Mouse (Mus musculus) liver, embryonic 11.5 days (tissue): Measurements from ENCODE around the gene Pafah1b2. TPM values are rescaled to one million over a fixed set of nuclear protein-coding genes. Genes with fewer than 3 reads are reported as not detected.

Source experiments
- ATAC-seq: fragments of 200-750 bp; cut with Nextera tagmentation; replicated peaks from 2 replicates; pipeline ENCODE4 v1.8.0; 2017; ENCODE audit warnings: moderate number of reproducible peaks, mild to moderate bottlenecking, moderate TSS enrichment, moderate library complexity; ENCODE audit not compliant: low FRiP score
- DNase-seq: peaks from one replicate; pipeline ENCODE4 v3.0.0-alpha.2; 2017; ENCODE audit warnings: low spot score
- H3K27ac ChIP-seq: fragments of 300-500 bp; sonication (generic); 2 replicates; pipeline ENCODE4 v1.5.1; 2014; ENCODE audit warnings: mild to moderate bottlenecking, low read depth, low read length, control low read depth
- H3K27me3 ChIP-seq: fragments of 300-500 bp; sonication (generic); replicated peaks from 2 replicates; pipeline ENCODE4 v1.6.1; 2014; ENCODE audit warnings: low read length, mixed read lengths; ENCODE audit not compliant: control insufficient read depth, insufficient read depth
- H3K36me3 ChIP-seq: fragments of 300-500 bp; sonication (generic); 2 replicates; pipeline ENCODE4 v1.6.1; 2014; ENCODE audit warnings: mild to moderate bottlenecking, low read length, moderate library complexity, mixed read lengths; ENCODE audit not compliant: control insufficient read depth, insufficient read depth
- H3K4me1 ChIP-seq: fragments of 300-500 bp; sonication (generic); replicated peaks from 2 replicates; pipeline ENCODE4 v1.6.1; 2014; ENCODE audit warnings: low read length, mixed read lengths; ENCODE audit not compliant: control insufficient read depth, insufficient read depth
- H3K4me2 ChIP-seq: fragments of 300-500 bp; sonication (generic); 2 replicates; pipeline ENCODE4 v1.6.1; 2014; ENCODE audit warnings: mild to moderate bottlenecking, control low read depth, moderate library complexity
- H3K4me3 ChIP-seq: fragments of 300-500 bp; sonication (generic); 2 replicates; pipeline ENCODE4 v1.5.1; 2014; ENCODE audit warnings: low read depth, low read length, control low read depth
- H3K9ac ChIP-seq: fragments of 300-500 bp; sonication (generic); 2 replicates; pipeline ENCODE4 v1.6.1; 2014; ENCODE audit warnings: low read depth, low read length, control low read depth
- H3K9me3 ChIP-seq: fragments of 300-500 bp; sonication (generic); 2 replicates; pipeline ENCODE4 v1.6.1; 2016; ENCODE audit warnings: low read length, inconsistent platforms, mixed read lengths; ENCODE audit not compliant: control insufficient read depth
- WGBS: fragments of 180-500 bp; shearing (Covaris S2); extraction: QIAGEN DNeasy Blood & Tissue Kit; methylation state at CpG from one replicate; pipeline ENCODE4 v1.1.7; 2014; 5-methylcytosine and 5-hydroxymethylcytosine counted together
- polyA plus RNA-seq: library from polyadenylated mRNA; unstranded; fragments of >200 nt; fragmentation: Nextera tagmentation; extraction: Ambion mirVana; gene quantifications from 2 replicates; pipeline ENCODE4 v1.2.1, GENCODE M21; 2014

The Pafah1b2 gene
- polyA plus RNA-seq, 1 experiment from 2014 or later, result 137 TPM

GRCm38 (mm10) chr9:46043626-46044025 lies 31.1 kb upstream of the Pafah1b2 start:
- Histone ChIP-seq H3K9me3 (no peaks in the 10 kb centered on the region), H3K27ac (no peak overlapping the region), H3K4me1 (no peaks in the 10 kb centered on the region; the same call in 1 of the 2 replicates), H3K27me3 (no peaks in the 10 kb centered on the region), H3K9ac (no peak overlapping the region), H3K36me3 (peaks cover 3% of the 10 kb centered on the region; the same call in 1 of the 2 replicates), H3K4me3 (no peak overlapping the region), H3K4me2 (no peak overlapping the region)
- WGBS, result 95% methylated on average over 8 of the region's 8 CpGs
- ATAC-seq, result no peak
- no peak for DNase-seq

GRCm38 (mm10) chr9:46042387-46042786 lies 29.9 kb upstream of the Pafah1b2 start:
- no peak overlapping the region for H3K9ac ChIP-seq
- no peaks in the 10 kb centered on the region for H3K27me3 ChIP-seq
- peaks cover 3% of the 10 kb centered on the region; the same call in 1 of the 2 replicates for H3K36me3 ChIP-seq
- no peak overlapping the region for H3K27ac ChIP-seq
- H3K4me1 ChIP-seq, result no peaks in the 10 kb centered on the region; the same call in 1 of the 2 replicates
- ATAC-seq, result no peak
- H3K4me3 ChIP-seq, result no peak overlapping the region
- no peak overlapping the region for H3K4me2 ChIP-seq
- H3K9me3 ChIP-seq, result no peaks in the 10 kb centered on the region
- no peak for DNase-seq
- WGBS, result 83% methylated on average over 3 of the region's 3 CpGs

- Histone ChIP-seq H3K36me3 (peaks cover 3% of the 10 kb centered on the region; the same call in 1 of the 2 replicates), H3K4me1 (no peaks in the 10 kb centered on the region; the same call in 1 of the 2 replicates), H3K4me2 (no peak overlapping the region), H3K9ac (no peak overlapping the region), H3K9me3 (no peaks in the 10 kb centered on the region), H3K27ac (no peak overlapping the region), H3K4me3 (no peak overlapping the region), H3K27me3 (no peaks in the 10 kb centered on the region)
- no peak for ATAC-seq
- 59% methylated on average over 2 of the region's 2 CpGs for WGBS
- DNase-seq, result no peak
Measured at GRCm38 (mm10) chr9:46041186-46041585, 28.7 kb upstream of the Pafah1b2 start.

- H3K4me2 ChIP-seq, result no peak overlapping the region
- no peak overlapping the region for H3K9ac ChIP-seq
- H3K4me1 ChIP-seq, result peaks cover 3% of the 10 kb centered on the region; the same call in 1 of the 2 replicates
- no peaks in the 10 kb centered on the region for H3K9me3 ChIP-seq
- DNase-seq (no peak), ATAC-seq (no peak)
- no peak overlapping the region for H3K4me3 ChIP-seq
- H3K27ac ChIP-seq, result no peak overlapping the region
- no peaks in the 10 kb centered on the region for H3K27me3 ChIP-seq
- H3K36me3 ChIP-seq, result peaks cover 3% of the 10 kb centered on the region; the same call in 1 of the 2 replicates
- 92% methylated on average over 13 of the region's 13 CpGs for WGBS
Measured at GRCm38 (mm10) chr9:46038786-46039185, 26.3 kb upstream of the Pafah1b2 start.

- Histone ChIP-seq H3K9me3 (no peaks in the 10 kb centered on the region), H3K27ac (no peak overlapping the region), H3K4me1 (peaks cover 11% of the 10 kb centered on the region; the same call in 1 of the 2 replicates), H3K4me3 (no peak overlapping the region), H3K27me3 (no peaks in the 10 kb centered on the region), H3K9ac (no peak overlapping the region), H3K36me3 (peaks cover 3% of the 10 kb centered on the region; the same call in 1 of the 2 replicates), H3K4me2 (no peak overlapping the region)
- ATAC-seq, result no peak
- no peak for DNase-seq
- WGBS, result 93% methylated on average over 8 of the region's 8 CpGs
Measured at GRCm38 (mm10) chr9:46036881-46037280, 24.4 kb upstream of the Pafah1b2 start.

- H3K4me2 ChIP-seq, result no peak overlapping the region
- WGBS, result 75% methylated on average over 9 of the region's 9 CpGs
- no peak overlapping the region for H3K27ac ChIP-seq
- no peak overlapping the region for H3K4me3 ChIP-seq
- DNase-seq (no peak), ATAC-seq (no peak)
- no peaks in the 10 kb centered on the region for H3K27me3 ChIP-seq
- no peak overlapping the region for H3K9ac ChIP-seq
- no peaks in the 10 kb centered on the region for H3K36me3 ChIP-seq
- H3K9me3 ChIP-seq, result no peaks in the 10 kb centered on the region
- H3K4me1 ChIP-seq, result peaks cover 17% of the 10 kb centered on the region
Measured at GRCm38 (mm10) chr9:46035290-46035871, 22.9 kb upstream of the Pafah1b2 start.

GRCm38 (mm10) chr9:46033862-46034261 lies 21.4 kb upstream of the Pafah1b2 start:
- Histone ChIP-seq H3K27me3 (no peaks in the 10 kb centered on the region), H3K36me3 (no peaks in the 10 kb centered on the region), H3K9me3 (no peaks in the 10 kb centered on the region), H3K27ac (no peak overlapping the region), H3K4me1 (peaks cover 21% of the 10 kb centered on the region), H3K4me2 (no peak overlapping the region), H3K9ac (no peak overlapping the region), H3K4me3 (no peak overlapping the region)
- DNase-seq, result no peak
- ATAC-seq, result no peak
- WGBS, result 55% methylated on average over 3 of the region's 3 CpGs

- no peak overlapping the region for H3K4me2 ChIP-seq
- no peak overlapping the region for H3K27ac ChIP-seq
- 65% methylated on average over 1 of the region's 1 CpGs for WGBS
- no peak for DNase-seq
- no peaks in the 10 kb centered on the region for H3K9me3 ChIP-seq
- H3K27me3 ChIP-seq, result no peaks in the 10 kb centered on the region
- H3K4me1 ChIP-seq, result peaks cover 21% of the 10 kb centered on the region
- H3K36me3 ChIP-seq, result no peaks in the 10 kb centered on the region
- no peak overlapping the region for H3K9ac ChIP-seq
- H3K4me3 ChIP-seq, result no peak overlapping the region
- ATAC-seq, result no peak
Measured at GRCm38 (mm10) chr9:46033058-46033457, 20.6 kb upstream of the Pafah1b2 start.

GRCm38 (mm10) chr9:46032190-46032589 lies 19.7 kb upstream of the Pafah1b2 start:
- 82% methylated on average over 6 of the region's 6 CpGs for WGBS
- no peak overlapping the region for H3K4me3 ChIP-seq
- no peaks in the 10 kb centered on the region for H3K27me3 ChIP-seq
- H3K36me3 ChIP-seq, result no peaks in the 10 kb centered on the region
- H3K9me3 ChIP-seq, result no peaks in the 10 kb centered on the region
- peaks cover 21% of the 10 kb centered on the region for H3K4me1 ChIP-seq
- H3K9ac ChIP-seq, result no peak overlapping the region
- no peak for DNase-seq
- ATAC-seq, result no peak
- no peak overlapping the region for H3K4me2 ChIP-seq
- H3K27ac ChIP-seq, result no peak overlapping the region
